Mouse (Mus musculus) lung, postnatal 4 days (tissue): Measurements from ENCODE around the gene Stk38l.
"Not testable (repeated sequence)": the region's sequence is repeated elsewhere in the genome, so short reads cannot be mapped to it uniquely, and the experiment has no call there.

Source experiments
- DNase-seq, 2 experiments: peaks; one replicate each; pipeline ENCODE4 v3.0.0; 2021

The Stk38l gene

DNA sequence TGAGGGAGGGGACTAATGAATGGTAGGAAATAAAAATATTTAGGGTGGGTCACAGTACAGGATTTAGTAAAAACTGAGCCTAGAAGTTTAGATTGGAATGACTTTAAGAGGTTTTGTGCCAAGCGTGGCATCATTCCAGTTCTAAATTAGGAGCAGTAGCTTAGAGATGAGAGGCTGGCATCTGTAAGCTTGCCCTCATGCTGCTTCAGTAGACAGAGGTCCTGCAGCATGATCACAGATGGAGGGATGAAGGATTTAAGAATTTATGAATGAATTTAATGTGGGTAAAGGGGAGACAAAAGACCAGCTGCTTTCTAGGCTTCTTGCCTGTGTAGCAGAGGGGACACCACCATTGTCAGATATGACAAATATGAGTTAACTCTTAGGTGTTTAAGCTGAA lies 14.1 kb downstream of the Stk38l start:
- no peak for DNase-seq

GRCm38 (mm10) chr6:146740724-146741123 lies 15.9 kb downstream of the Stk38l start:
- DNase-seq: no peak

GRCm38 (mm10) chr6:146741986-146742635 lies 17.3 kb downstream of the Stk38l start:
- no peak for DNase-seq

DNA sequence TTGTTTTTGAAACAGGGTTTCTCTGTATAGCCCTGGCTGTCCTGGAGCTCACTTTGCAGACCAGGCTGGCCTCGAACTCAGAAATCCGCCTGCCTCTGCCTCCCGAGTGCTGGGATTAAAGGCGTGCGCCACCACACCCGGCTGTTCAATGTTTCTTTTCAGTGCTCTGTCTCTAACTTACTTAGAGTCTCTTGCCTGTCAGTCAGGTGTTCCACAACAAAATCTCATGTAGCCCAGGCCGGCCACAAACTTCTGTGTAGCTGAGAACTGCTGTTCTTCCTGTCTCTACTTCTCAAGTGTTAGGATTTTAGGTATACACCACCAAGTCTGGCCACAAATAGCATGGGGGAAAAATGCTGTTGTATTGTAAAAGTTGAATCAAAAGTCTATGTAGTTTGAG lies 19.5 kb downstream of the Stk38l start:
- DNase-seq: not testable (repeated sequence)

DNA sequence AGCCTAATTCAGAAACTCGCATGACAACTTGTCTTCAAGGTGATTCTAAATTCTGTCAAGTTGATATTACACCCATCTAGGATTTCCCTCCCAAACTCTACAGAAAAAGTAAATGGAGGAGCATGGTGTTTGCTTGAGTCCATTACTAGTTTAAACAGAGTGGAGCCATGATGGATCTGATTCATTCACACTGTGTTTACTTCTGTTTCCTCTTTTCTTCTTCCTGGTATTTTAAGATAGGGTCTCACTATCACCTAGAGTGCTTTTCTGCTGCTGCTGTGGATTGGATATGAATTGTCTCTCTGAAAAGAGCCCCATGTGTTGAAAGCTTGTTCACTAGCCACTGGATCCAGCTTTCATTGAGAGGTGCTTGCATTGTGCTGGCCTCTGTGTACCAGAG lies 20.4 kb downstream of the Stk38l start:
- no peak for DNase-seq

GRCm38 (mm10) chr6:146746577-146746976 lies 21.8 kb downstream of the Stk38l start:
- DNase-seq: no peak

GRCm38 (mm10) chr6:146747057-146747456 lies 22.3 kb downstream of the Stk38l start:
- DNase-seq: no peak

- DNase-seq: no peak
Measured at GRCm38 (mm10) chr6:146748271-146748670, 23.5 kb downstream of the Stk38l start.

DNA sequence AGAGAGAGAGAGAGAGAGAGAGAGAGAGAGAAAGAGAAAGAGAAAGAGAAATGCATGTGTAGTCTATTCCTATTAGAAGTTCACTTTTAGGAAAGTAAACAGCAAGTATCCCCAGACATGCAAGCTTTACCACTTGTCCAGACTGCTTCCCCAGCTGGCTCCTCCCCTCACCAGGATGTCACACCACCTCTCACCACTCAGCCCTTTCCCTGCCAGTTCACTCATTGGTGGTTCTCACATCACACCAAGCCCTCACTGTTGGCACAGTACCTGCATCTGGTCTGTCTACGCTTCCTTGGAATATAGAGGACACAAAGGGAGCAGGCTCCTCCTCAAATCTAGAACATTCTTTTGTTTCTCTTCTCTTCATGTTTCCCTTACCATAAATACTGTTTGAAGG lies 26.9 kb downstream of the Stk38l start:
- DNase-seq: peak; percentile 18 to 45

DNA sequence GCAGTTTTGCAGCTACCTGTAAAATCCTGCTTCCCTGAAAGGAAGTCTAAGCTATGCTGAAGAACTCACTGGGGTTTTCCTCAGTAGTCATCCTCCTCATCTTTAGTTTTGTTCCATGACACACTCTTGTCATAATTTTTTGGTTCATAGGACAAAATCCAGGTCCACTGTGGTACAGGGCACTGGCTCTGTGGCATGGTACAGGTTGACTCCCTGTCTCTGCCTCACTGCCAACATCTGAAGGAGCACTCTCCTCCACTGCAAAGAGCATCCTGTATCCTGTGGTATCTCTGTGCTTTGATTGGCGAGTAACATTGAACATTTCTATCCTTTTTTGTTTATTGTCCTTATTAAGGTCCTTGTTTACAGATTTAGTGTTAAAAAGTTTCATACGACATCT lies 27.4 kb downstream of the Stk38l start:
- no peak for DNase-seq

- DNase-seq: no peak
Measured at GRCm38 (mm10) chr6:146752612-146753011, 27.8 kb downstream of the Stk38l start.

DNA sequence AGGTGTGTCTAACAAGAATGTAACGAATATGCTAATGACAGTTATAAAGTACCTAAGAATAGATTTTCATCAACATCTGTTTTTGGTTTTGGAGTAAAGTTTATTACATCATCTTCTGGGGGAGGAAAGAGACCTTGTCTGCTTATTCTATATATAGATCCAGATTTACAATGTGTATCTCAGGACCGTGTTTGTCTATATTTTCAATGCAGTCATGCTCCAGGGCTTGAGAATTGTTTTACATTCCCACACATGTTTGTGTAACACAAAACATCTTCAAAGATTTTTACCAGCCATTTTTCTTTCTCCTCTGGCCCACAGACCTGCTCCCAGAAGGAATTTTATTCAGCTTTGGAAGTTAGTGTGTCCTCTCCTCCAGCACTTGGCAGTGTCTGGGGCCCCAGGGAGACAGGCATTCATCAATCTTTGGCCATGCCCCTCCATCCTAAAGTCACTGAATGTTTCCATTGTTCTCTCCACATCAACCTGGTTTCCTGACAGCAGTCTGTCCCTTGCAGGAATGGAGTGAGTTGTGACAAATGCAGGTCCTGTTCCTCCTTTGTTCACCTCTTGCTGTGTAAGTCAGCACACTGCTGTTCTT lies 28.9 kb downstream of the Stk38l start:
- no peak for DNase-seq

DNA sequence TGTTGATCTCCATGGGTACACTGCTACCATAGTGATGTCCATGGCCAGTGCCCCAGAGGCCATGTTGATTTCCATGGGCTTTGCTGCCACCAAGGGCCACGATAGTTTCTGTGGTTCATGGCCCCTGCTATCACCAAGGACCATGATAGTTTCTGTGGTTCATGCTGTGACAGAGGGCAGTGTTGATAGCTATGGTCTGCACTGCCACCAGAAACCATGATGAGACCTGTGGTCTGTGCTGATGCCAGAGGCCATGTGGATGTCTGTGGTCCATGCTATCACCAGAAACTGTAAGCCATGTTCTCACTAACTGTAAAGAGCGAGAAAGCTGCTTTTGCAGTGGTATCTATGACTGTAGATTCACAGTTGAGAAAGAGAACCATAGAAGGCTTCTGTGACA lies 30.3 kb downstream of the Stk38l start:
- no peak for DNase-seq

DNA sequence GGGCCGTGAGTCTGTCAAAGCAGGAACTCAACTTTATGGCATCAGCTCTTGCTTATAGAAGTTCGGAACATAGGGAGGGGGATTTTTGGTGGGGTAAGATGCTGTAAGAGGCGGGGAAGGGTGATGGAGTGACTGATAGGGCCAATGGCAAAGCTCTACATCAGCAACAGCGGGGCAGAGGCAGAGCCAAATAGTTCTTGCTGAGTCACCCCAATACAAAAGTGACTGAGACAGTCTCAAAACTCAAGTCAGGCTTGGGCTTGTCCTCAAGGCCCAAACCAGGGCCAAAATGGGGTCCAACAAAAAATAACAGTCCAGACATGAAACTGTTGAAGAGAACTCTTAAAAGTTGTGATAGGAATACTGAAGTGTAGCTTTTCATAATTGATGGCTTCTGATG lies 30.9 kb downstream of the Stk38l start:
- DNase-seq: no peak

DNA sequence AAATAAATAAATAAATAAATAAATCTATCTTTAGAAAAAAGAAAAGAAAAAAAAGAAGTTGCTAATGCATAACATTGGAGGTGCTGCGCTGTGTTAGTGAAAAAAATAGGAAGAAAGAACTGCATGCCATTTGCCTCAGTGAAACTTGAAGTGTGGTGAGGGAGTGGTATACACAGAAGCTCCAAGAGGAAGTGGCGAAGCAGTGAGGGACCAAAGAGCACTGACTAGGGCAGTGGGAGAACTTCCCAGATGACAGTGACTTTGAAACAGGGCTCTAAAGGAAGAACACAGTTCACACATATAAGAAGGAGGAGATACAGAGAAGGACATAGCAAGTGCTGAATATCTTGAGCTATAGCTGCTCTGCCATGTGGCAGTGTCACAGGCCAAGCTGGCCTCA lies 34.2 kb downstream of the Stk38l start:
- no peak for DNase-seq

DNA sequence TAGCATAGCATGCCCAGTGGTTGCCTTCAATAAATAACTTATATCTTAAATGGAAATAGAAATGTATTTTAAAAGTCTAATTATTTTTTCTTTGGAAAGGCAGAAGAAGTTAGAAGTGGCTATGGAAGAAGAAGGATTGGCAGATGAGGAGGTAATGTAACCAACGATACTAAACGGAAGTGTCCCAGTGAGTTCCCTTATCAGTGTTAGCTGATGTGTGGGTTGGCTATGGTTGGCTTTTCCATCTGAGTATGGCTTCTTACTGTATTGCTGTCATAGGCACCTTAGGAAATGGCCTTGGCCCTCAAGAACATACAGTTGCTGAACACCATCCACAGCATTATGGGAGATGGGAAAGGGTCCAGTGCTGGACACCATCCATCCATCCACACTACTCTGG lies 35.2 kb downstream of the Stk38l start:
- DNase-seq: no peak

- DNase-seq: no peak
Measured at GRCm38 (mm10) chr6:146760736-146761135, 35.9 kb downstream of the Stk38l start.

DNA sequence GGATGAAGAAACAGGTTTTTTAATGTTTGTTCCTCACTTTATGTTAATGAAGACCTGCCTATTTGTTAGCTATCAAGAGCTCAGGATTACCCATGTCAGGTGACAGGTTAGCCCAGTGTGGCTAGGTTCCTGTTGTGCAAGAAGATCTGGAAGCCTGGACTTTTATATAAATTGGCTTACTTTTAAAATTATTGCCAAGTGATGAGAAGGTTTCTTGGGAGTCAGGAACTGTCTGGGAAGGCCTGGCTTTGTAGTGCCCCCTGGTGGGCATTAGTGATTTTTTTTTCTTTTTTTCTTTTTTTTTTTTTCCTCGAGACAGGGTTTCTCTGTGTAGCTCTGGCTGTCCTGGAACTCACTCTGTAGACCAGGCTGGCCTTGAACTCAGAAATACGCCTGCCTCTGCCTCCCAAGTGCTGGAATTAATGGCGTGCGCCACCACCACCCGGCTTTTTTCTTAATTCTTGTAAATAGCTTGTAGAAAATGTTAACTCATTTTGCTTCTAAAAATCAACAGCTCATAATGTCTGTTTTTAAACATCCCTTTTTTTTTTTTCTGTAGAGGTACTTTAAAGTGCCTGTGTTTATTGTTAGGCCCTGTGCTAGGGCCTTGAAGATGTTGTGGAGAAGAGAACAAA lies 37.6 kb downstream of the Stk38l start:
- peak in 1 of 2 experiments; percentile 15 for DNase-seq

- no peak for DNase-seq
Measured at GRCm38 (mm10) chr6:146764593-146764992, 39.8 kb downstream of the Stk38l start.

- no peak for DNase-seq
Measured at GRCm38 (mm10) chr6:146765270-146765669, 40.5 kb downstream of the Stk38l start.

DNA sequence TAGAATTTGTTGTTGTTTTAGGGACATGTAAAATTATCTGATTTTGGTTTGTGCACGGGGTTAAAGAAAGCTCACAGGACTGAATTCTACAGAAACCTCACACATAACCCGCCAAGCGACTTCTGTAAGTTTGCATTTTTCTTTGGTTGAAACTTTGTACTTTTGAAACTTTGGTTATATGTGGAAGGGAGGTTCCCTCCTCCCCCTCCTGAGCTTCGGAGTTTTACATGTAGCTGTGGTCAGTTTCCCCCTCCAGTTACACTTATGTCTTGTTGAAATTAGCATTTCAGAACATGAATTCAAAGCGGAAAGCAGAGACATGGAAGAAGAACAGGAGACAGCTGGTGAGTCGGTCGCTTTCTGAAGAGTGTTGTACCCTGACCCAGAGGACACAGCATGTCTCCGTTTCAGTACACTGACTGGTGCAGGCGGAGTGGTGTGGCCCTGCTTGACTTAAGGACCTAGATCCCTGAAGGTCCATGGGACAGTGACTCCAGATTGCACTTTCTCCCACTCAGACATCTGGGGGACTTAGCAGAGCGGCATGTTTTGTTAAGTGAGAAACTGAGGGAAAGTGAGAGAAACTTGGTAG lies 44.1 kb downstream of the Stk38l start:
- no peak for DNase-seq

GRCm38 (mm10) chr6:146770005-146770745 lies 45.4 kb downstream of the Stk38l start:
- DNase-seq: no peak

DNA sequence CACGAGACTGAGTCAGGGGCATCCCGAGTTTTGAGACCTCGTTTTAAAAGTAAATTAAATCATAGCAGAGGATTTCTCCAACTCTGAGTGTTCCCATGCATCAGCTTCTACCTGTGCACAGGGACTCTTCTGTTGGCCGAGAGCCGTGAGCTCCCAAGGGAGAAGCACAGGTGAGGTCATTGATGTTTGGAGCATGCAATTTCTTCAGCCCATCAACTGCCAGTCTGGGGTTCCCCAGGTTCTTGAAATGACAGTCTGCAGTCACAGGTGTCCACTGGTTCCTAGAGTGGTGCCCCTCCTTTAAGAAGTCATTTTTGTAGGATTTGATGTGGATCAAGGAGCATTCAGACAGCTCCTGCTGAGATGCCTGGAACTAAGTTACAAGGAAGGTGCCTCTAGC lies 46.0 kb downstream of the Stk38l start:
- no peak for DNase-seq
